Mouse (Mus musculus) ES-E14 (cell line): ENCODE measurements around the gene Rbp7. TPM values are rescaled to one million over a fixed set of nuclear protein-coding genes. Genes with fewer than 3 reads are reported as not detected.
"Not testable (repeated sequence)": the region's sequence is repeated elsewhere in the genome, so short reads cannot be mapped to it uniquely, and the experiment has no call there.

Source experiments
- DNase-seq: peaks from one replicate; pipeline ENCODE4 v3.0.0-alpha.2; 2013; ENCODE audit warnings: low read depth, low spot score
- H3K27ac ChIP-seq: 2 replicates; pipeline ENCODE4 v1.5.1; 2012; ENCODE audit warnings: low read depth, mild to moderate bottlenecking, low read length, moderate library complexity, mixed read lengths; ENCODE audit not compliant: poor library complexity, insufficient read depth, severe bottlenecking
- H3K36me3 ChIP-seq: 2 replicates; pipeline ENCODE4 v1.6.1; 2012; ENCODE audit warnings: mild to moderate bottlenecking, low read length, moderate library complexity, mixed read lengths; ENCODE audit not compliant: control insufficient read depth, poor library complexity, insufficient read depth, severe bottlenecking
- H3K4me1 ChIP-seq, 2 experiments: fragments of 150-350 bp in 1 of 2; sonication (generic) in 1 of 2; 2 replicates each; pipeline ENCODE4 v1.6.1; 2012; ENCODE audit warnings: low read length in 2 of 2, mild to moderate bottlenecking in 1 of 2, mixed read lengths in 1 of 2; ENCODE audit not compliant: control insufficient read depth in 2 of 2, insufficient read depth in 2 of 2, poor library complexity in 1 of 2
- H3K4me3 ChIP-seq, 2 experiments: fragments of 150-350 bp in 1 of 2; sonication (generic) in 1 of 2; 2 replicates each; pipeline ENCODE4 v1.5.1; 2012; ENCODE audit warnings: low read length in 2 of 2, low read depth in 1 of 2, mild to moderate bottlenecking in 1 of 2, mixed read lengths in 1 of 2; ENCODE audit not compliant: insufficient read depth in 1 of 2, poor library complexity in 1 of 2, severe bottlenecking in 1 of 2
- H3K9ac ChIP-seq: 2 replicates; pipeline ENCODE4 v1.6.1; 2012; ENCODE audit warnings: low read depth, mild to moderate bottlenecking, low read length, mixed read lengths; ENCODE audit not compliant: poor library complexity, insufficient read depth, severe bottlenecking
- H3K9me3 ChIP-seq: fragments of 150-350 bp; sonication (generic); 2 replicates; pipeline ENCODE4 v1.6.1; 2012; ENCODE audit warnings: low read depth, mild to moderate bottlenecking, low read length; ENCODE audit not compliant: control insufficient read depth, insufficient read depth
- CHD2 ChIP-seq: IDR thresholded peaks from 2 replicates; pipeline ENCODE4 v1.6.1; 2014; ENCODE audit warnings: mild to moderate bottlenecking, low read depth, low read length, inconsistent platforms
- HCFC1 ChIP-seq: IDR thresholded peaks from 2 replicates; pipeline ENCODE4 v1.6.1; 2012; ENCODE audit warnings: low read length, inconsistent platforms, borderline replicate concordance; ENCODE audit not compliant: insufficient read depth
- MAFK ChIP-seq: IDR thresholded peaks from 2 replicates; pipeline ENCODE4 v1.6.1; 2014; ENCODE audit warnings: mild to moderate bottlenecking, low read depth, low read length, inconsistent platforms; ENCODE audit not compliant: insufficient read depth
- ZC3H11A ChIP-seq: IDR thresholded peaks from 2 replicates; pipeline ENCODE4 v1.6.1; 2012; ENCODE audit warnings: low read depth, mild to moderate bottlenecking, inconsistent platforms, low read length, borderline replicate concordance
- ZNF384 ChIP-seq: IDR thresholded peaks from 2 replicates; pipeline ENCODE4 v1.6.1; 2012; ENCODE audit warnings: low read depth, low read length, inconsistent platforms
- in situ Hi-C, 2 experiments: fragments of 600-800 bp; cut with MboI; formaldehyde crosslinking; loops; one replicate each; pipeline ENCODE4 v1.15.1; 2025; ENCODE audit warnings: low sequenced_read_pairs in 2 of 2, inconsistent platforms in 1 of 2; ENCODE audit not compliant: unreplicated experiment in 2 of 2
- total RNA-seq: library from RNA; depleted of rRNA; stranded (reverse); fragments of 300-350 nt; gene quantifications from 2 replicates; pipeline ENCODE4 v1.2.3, GENCODE M21; 2012

The Rbp7 gene
- total RNA-seq, 1 experiment = 1.4 TPM

DNA sequence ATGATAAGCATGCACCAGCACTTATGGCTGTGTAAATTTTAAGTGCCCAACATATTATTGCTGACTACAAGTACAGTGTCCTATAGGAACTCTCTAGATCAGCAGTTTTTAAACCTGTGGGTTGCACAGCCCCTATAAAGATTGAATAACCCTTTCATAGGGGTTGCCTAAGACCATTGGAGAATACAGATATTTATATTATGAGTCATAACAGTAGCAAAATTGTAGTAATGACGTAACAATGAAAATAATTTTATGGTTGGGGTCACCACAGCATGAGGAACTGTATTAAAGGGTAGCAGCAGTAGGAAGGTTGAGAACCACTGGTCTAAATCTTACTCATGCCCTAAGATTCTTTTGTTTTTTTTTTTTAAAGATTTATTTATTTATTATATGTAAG, 4.6 kb upstream of the Rbp7 start:
- in situ Hi-C loops = no loop called here
- H3K27ac ChIP-seq = no peak overlapping the region
- no peaks in the 10 kb centered on the region for H3K9me3 ChIP-seq
- no peak overlapping the region for H3K4me3 ChIP-seq
- peaks cover 0 to 5% of the 10 kb centered on the region in 2 experiments; a peak in 2 of 4 replicates for H3K4me1 ChIP-seq
- no peak overlapping the region for H3K9ac ChIP-seq
- TF ChIP-seq ZC3H11A (no peak), CHD2 (no peak), ZNF384 (no peak), MAFK (no peak), HCFC1 (no peak)
- DNase-seq = no peak
- no peaks in the 10 kb centered on the region for H3K36me3 ChIP-seq

DNA sequence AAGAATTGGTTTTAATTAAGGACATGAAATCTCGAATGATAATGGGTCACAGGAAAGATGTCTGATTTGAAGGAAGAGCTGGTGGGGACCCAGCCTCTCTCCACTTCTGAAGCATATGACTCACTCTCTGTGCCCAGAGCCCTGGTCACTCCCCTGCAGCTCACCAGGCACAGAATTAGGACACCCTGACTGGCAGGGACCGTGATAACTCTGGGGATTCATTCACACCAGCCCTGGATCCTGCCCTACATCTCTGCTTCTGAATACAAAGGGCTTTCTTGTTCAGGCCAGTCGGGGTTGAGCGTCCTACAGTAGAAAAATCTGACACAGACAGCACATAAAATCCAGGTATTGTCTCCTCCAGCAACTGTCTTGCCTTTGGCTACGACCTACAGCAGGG, 3.7 kb upstream of the Rbp7 start:
- H3K36me3 ChIP-seq = no peaks in the 10 kb centered on the region
- H3K9me3 ChIP-seq = no peaks in the 10 kb centered on the region
- H3K4me1 ChIP-seq = peaks cover 0 to 8% of the 10 kb centered on the region in 2 experiments; a peak in 2 of 4 replicates
- no peak for TF ChIP-seq MAFK
- no peak for TF ChIP-seq ZNF384
- no peak for TF ChIP-seq ZC3H11A
- no peak for TF ChIP-seq HCFC1
- TF ChIP-seq CHD2 = no peak
- in situ Hi-C loops = no loop called here
- H3K9ac ChIP-seq = no peak overlapping the region
- DNase-seq = no peak
- no peak overlapping the region for H3K4me3 ChIP-seq
- H3K27ac ChIP-seq = no peak overlapping the region

DNA sequence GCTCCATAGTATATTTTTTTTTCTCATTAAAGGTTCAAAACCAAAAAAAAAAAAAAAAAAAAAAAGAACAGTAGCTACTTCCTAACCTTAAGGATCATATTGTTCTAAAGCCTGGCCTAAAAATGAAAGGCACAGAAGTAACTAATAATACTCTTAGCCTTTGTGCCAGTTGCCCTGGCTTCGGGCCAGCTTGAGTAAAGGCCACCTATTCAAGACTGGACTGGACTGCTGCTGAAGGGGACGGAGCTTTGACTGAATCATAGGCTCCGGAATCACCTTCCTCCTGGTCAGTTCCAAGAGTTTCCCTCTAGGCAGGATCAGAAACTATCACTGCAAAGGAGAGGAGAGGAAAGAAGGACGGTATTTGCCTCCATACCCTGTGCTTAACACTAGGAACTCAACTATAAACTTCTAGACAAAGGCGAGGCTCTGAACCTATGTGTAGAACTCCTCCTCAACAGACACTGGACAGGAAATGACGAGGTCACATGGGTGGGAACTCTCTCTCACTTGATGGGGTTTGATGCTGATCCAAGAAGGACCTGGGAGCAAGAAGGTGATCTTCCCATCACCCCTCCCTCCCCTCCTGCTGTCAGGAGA, 3.2 kb upstream of the Rbp7 start:
- Histone ChIP-seq H3K36me3 (no peaks in the 10 kb centered on the region), H3K4me3 (no peak overlapping the region), H3K9me3 (no peaks in the 10 kb centered on the region), H3K27ac (no peak overlapping the region), H3K9ac (no peak overlapping the region), H3K4me1 (peaks cover 0 to 6% of the 10 kb centered on the region in 2 experiments; a peak in 2 of 4 replicates)
- in situ Hi-C loops = no loop called here
- DNase-seq = no peak
- TF ChIP-seq ZNF384 (no peak), CHD2 (no peak), MAFK (no peak), ZC3H11A (no peak), HCFC1 (no peak)

DNA sequence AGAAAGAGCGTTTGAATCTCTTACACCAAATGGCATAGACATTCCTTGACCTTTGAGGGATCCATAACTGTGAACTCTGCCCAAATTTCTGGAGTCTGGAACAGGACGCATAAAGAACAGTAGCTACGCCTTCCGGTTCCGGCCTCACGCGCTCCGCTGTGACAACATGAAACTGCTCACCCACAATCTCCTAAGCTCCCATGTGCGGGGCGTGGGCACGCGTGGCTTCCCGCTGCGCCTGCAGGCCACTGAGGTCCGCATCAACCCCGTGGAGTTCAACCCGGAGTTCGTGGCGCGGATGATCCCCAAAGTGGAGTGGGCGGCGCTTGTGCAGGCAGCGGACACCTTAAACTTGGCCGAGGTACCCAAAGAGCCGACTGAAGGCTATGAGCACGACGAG, 2.4 kb upstream of the Rbp7 start:
- DNase-seq, H3K4me3 ChIP-seq, H3K36me3 ChIP-seq, in situ Hi-C loops, H3K9ac ChIP-seq, H3K27ac ChIP-seq, H3K4me1 ChIP-seq, H3K9me3 ChIP-seq: not testable (repeated sequence)

DNA sequence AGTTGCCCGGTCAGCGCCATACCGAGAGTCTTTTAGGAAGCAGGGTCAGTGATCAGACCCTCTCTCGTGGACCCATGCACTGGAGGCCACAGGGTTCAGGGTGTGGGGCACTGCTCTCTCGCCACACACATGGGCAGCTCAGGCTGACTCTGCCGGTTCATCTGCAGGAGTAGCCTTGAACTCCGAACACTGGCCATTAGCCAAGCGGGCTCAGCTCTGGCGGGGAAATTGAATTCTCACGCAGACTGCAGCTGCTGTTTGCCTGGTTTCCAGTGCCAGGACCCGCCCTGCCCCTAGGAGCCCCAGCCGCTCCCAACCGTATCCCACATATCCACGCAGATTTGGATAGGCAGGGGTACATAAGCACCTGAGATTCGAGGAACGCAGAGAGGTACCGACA, 515 bp downstream of the Rbp7 start:
- H3K4me1 ChIP-seq = peaks cover 0 to 8% of the 10 kb centered on the region in 2 experiments; a peak in 2 of 4 replicates
- TF ChIP-seq ZNF384 (no peak), MAFK (no peak), ZC3H11A (no peak), HCFC1 (no peak), CHD2 (no peak)
- H3K9ac ChIP-seq = peak overlapping the region; percentile 16; the same call in 1 of the 2 replicates
- H3K27ac ChIP-seq = no peak overlapping the region
- H3K9me3 ChIP-seq = no peaks in the 10 kb centered on the region
- no peaks in the 10 kb centered on the region for H3K36me3 ChIP-seq
- peak overlapping the region; percentile 32 to 42 for H3K4me3 ChIP-seq
- no peak for DNase-seq
- in situ Hi-C loops = no loop called here
